Mouse (Mus musculus): ENCODE measurements around the gene Serpina3n.
A peak's percentile ranks its signal among the peaks of the same experiment; 100 is the strongest.
"Not testable (repeated sequence)": the region's sequence is repeated elsewhere in the genome, so short reads cannot be mapped to it uniquely, and the experiment has no call there.

Gene Serpina3n

DNA sequence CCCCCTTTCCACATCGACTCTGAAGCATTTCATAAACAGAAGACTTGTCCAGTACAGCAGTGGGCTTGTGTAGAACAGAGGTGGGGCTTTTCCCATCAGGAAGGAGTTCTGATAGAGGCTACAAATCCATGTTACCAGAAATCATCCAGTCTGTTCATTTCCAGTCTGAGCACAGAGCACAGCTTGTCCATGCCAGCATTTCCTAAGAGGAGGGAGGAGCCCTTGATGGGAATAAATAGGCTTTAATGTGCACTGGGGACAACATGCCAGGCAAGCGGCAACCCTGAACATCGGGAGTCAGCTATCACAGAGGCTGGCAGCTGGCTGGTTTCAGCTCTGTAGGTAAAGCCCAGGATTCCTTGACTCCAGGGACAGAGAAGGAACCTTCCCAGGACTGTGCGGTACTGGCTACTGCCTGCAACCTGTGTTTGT, at the start of gene Serpina3n:
Gene Serpina3n (plus strand): TSS at position 276 of the 432 bp plus-strand sequence.
- DNase-seq (ENCODE audit: low spot score in 2 of 2): no peak

DNA sequence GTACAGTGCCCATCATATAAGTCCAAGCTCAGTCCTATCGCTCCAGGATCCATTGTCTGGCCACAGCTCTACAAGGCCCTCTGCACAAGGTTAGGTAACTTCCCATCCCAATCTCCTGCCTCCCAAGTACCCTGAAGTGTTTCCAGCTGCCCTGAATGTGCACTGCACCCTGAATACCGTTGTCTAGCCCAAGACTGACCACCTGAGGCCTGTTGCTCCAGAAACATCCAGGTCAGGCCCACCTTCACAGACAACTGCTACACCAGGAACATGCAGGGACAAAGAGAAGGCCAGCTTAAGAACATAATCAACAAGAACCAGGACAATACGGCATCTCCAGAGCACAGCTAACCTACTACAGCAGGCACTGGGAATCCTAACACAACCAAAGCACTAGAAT, 36.5 kb upstream of the Serpina3n start:
- DNase-seq (ENCODE audit: low spot score in 2 of 2): no peak

DNA sequence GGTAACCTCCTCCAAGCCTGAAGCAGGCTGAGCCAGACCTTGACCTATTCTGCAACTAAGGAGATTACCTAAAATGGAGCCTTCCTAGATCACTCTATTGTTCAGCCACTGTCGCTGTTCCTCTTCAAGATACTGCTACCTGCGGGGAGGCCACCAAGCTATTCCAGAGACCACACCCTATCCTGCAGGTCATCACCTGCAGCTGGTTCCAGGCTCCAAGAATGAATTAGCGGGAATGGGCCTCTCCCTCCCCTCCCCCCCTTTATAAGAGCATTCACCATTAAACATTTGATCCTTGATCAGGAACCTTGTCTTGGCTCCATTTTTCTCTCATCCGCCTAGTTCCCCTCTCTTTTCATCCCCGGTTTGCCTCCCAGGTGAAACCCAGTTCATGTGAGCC, 29.4 kb upstream of the Serpina3n start:
- not testable (repeated sequence) for DNase-seq (ENCODE audit: low spot score in 2 of 2)

DNA sequence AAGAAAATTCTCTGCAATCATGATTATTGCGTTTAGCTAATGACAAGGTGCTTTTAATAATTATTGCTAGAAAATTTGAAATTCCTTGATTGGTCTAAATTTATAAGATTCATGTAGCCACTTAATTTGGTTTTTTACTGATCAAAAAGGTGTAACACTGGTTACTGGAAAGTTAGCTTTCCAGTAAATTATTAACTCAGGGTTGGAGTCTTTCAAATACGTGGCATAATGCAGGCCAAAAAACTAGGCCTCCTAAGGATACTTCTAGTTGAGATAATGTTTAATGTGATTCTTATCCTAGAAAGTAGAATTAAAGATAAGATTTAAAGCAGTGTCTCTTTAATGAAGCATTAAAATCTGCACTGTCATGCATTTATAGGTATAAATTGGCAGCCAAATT, 28.2 kb upstream of the Serpina3n start:
- DNase-seq (ENCODE audit: low spot score in 2 of 2): not testable (repeated sequence)

DNA sequence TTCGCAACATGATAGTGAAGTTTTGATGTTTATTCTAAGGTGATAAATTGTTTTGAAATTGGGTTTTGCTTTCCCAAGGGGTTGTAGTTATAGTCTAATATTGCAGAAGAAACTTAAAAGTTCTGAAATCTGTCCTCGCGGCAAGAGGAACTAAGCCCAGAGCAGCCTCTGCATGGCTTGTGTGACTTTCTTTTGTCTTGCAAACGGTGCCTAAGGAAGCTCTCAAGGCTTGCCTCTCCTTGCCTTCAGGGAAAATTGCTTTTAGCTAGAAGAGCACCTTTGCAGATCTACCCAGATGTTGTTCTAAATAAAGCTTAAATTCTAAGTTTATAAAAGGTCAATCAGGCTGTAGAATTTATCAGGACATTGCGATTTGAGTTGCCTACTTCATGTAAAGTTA, 27.7 kb upstream of the Serpina3n start:
- DNase-seq (ENCODE audit: low spot score in 2 of 2): not testable (repeated sequence)

DNA sequence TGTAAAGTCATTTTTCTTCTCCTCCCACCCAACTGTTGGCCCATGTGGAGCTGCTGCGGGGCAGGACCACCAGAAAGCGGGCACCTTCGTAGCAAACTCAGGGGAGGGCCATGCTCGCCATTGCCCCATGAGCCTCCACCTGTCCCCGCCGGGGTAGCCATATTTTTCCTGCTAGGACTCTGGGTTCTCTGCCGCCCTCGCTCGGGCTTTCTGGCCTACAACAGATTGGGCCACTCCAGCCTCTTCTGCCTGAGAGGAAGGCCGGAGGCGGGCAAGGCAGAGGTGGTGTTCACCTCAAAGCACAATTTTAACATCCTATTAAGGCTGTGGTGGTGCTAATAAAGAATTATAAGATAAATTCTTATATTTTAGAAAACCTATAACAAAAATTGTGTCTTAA, 26.7 kb upstream of the Serpina3n start:
- DNase-seq (ENCODE audit: low spot score in 2 of 2): no peak

DNA sequence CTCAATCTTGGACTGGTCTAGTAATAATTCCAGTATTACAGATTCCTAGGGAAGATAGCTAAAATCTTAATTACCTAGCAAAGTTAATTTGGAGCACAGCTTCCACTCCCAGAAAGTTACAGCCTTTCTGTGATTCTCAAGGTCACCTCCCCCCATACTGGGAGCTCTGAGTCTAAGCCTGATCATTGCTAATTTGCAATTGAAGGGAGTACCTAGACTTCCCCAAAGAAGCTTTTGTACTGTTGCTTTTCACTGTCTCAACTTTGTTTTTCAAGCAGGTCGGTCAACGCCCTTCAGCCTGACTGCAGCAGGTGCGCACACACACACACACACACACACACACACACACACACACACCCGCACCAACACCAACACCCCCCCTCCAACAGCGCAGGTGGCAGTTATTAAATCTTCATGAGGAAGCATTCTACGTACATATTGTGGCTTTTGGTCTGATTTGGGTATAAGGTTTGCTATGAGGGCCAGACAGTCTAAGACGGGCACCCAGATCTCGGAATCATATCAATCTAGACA, 25.4 kb upstream of the Serpina3n start:
- DNase-seq (ENCODE audit: low spot score in 2 of 2): not testable (repeated sequence)

DNA sequence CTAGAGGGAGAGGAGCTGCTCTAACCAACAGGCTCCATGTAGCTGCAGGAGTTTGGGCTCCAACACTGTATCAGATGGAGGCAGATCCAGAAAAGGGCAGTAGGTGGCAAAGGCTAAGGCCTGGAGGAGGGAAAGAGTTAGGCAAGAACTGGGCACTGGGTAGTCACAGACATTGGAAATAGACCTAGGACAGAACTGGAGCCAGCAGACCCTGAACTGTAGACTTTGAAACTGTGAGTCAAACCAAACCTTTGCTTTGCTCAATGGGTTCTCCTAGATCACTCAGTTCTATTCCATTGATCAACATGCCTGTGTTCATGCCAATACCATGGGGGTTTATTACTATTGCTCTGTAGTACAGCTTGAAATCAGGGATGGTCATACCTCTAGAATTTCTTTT, 20.5 kb upstream of the Serpina3n start:
- not testable (repeated sequence) for DNase-seq (ENCODE audit: low spot score in 2 of 2)

DNA sequence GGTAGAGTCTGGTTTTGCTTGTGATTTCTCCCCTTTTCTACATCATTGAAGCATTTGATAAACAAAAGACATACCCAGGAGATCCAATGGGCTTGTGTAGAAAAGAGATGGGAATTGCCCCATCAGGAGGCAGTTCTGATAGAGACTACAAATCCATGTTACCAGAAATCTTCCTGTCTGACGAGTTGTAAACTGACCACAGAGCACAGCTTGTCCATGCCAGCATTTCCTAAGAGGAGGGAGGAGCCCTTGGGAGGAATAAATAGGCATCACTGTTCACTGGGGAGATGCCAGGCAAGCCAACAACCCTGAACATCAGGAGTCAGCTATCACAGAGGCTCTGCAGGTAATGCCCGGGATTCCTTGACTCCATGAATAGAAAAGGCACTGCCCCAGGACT, 19.7 kb upstream of the Serpina3n start:
- DNase-seq (ENCODE audit: low spot score in 2 of 2): not testable (repeated sequence)

DNA sequence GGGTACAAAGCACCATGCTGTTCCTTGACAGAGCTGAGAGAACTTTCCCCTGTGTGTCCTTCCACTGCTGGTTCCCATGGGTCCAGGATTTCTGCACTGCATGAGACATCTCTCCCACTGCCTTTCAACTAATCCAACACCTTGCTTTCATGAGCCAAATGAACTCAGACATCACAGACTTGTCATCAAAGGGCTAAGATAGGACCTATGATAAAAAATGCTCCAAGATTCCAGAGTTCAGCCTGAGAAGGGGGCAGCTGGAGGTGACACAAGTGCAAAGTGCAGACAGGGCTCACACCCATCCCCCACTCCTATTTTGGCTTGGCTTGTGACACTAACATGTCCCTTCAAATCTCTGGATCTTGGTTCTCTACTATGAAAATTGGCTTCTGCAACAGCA, 18.1 kb upstream of the Serpina3n start:
- no peak for DNase-seq (ENCODE audit: low spot score in 2 of 2)

DNA sequence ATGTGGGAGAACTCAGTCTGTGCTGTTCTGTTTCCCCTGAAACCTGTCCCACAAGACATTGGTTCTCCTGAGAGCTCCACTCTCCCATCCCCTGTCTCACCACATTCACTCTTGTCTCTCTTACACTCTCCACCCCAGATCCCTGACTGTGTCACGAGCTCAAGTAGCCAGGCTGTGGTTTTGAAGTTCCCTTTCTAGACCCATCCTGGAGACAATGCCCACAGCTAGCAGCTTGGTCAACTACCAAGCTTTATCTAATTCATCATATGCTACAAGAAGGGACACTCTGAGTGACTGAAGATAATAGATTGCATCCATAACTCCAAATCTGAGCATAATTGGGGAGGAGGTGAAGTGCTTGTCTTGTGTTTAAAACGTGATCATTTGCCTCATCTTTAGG, 15.5 kb upstream of the Serpina3n start:
- DNase-seq (ENCODE audit: low spot score in 2 of 2): not testable (repeated sequence)

DNA sequence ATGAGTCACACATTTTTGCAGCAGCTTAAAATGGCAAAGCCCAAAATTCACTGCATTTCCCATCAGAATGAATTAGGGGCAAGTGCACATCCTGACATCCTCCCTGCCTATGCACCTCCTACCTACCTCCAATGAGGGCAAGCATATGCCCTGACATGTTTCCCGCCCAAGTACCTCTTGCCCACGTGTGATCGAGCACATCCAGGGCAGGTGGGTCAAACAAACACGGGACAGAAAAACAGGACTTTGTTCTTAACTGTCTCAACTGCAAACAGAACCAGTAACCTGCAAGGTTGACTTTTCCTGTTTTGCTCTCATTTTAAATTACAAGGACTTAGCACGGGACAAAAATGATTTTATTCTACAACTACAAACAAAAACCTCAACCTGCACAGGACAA, 2.6 kb upstream of the Serpina3n start:
- peak in 1 of 2 experiments; percentile 1 for DNase-seq (ENCODE audit: low spot score in 2 of 2)

DNA sequence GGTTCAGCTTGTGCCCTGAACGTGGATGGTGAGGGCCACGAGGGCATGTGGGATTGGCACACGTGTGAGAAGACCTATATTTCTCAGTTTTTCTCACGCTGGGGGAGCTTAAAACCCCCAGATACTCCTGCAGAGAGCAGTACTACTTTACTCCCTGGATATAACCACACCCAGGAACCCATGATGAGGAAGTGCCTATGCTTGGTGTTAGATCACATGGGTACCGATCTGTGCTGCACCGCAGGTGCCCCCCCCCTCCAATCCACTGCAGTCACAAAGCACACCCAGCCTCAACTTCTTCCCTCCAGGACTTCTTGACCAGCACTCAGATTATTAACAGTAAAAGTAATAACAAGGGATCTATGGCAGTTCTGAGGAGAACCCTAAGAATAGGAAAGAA, 6.0 kb downstream of the Serpina3n start:
- no peak for DNase-seq (ENCODE audit: low spot score in 2 of 2)

DNA sequence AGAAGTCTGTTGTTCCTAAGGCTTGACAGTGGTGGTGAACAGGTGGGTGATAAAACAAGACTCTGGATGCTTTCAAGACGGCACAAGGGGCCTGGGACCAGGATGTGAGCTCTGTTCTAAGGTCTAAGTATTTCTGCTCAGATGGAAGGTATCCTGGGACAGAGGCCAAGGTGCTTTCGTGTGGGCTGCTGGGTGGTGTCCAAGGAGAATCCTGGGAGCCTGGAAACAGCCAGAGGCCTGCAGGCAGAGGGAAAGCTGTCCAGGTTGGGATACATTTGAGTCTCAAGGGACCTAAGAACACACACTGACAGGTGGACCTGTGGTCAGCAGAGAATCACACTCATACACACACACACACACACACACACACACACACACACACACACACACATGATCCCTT, 8.0 kb downstream of the Serpina3n start:
- no peak for DNase-seq (ENCODE audit: low spot score in 2 of 2)

DNA sequence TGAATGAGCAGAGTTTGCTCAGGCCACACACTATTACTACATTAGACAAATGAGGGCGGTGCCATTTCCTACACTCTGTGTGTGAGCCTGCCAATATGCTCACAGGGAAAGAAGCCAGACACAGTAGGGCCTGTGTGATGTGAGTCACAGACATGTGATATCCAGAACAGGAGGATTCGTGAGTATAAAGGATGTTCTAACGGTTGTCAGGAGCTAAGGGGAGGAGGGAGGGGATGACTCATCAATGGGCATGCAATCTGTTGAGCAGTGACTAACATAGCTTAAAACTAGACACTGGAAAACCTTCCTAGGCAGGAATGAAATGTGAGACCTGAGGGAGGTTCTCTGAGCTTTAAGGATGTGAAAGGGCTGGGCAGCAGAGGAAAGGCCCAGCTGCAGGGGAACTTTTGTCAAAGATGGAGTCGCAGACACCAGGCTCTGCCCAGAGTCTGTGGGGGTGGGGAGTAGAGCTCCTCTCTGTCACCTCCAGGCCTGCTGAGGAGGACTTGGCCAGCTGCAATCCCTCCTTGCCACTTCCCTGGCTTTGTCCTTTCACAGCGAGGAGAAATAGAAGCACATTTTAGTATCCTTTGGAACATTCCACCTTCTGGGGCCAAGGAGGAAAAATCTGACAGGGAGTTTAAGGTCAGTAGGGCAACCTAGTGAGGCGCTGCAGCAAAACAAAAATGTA, 9.2 kb downstream of the Serpina3n start:
- peak; percentile 59 to 76 for DNase-seq (ENCODE audit: low spot score in 2 of 2)

DNA sequence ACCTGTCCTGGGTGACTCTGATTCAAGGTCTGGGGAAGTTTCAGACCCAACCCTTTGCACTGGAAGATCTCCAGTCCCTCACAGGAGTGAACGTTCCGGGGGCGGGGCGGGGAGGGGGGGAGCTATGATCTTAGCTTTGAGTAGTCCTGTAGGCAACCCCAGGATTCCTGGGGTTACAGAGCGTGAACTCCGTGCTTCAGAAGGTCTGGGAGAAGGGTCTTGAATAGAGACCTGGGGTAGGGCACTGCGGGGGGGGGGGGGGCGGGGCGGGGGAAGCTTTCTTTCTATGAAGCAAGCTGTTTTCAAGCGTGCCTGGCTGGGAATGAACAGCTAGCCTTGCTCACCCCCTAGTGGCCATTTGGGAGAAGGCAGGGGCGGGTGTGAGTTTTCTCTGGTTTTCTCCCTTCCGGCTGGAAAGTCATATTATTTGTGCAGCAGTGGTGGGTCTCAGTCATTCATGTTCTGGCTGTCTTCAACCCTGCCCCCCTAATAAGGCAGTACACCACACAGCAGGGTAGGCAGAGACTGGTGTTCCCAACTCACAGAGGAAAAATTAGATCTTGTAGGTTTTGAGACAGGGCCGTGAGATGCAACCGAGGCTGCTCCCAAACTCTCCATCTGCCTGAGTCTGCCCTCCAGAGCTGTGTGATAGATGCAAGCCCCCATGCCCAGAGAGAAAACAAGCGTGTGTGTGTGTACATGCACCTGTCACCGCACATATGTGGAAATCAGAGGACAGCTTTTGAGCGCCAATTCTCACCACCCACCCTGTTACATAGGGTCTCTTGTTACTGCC, 12.0 kb downstream of the Serpina3n start:
- peak; percentile 86 to 91 for DNase-seq (ENCODE audit: low spot score in 2 of 2)

DNA sequence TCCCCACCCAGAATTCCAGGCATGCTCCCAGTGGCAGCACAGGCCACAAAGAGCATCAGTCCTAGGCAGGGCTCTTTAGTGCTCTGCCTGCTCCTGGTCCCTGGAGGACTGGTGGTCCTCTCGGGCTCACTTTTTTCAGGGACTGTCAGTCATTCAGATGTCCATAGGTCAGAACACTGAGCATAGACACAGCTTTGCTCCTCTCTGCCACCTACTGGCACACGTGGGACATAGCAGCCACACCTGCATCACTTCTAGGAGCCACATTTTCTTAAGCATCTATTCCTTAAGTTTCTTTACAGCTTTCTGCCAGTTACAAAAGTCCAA, 12.6 kb downstream of the Serpina3n start:
- DNase-seq (ENCODE audit: low spot score in 2 of 2): no peak

DNA sequence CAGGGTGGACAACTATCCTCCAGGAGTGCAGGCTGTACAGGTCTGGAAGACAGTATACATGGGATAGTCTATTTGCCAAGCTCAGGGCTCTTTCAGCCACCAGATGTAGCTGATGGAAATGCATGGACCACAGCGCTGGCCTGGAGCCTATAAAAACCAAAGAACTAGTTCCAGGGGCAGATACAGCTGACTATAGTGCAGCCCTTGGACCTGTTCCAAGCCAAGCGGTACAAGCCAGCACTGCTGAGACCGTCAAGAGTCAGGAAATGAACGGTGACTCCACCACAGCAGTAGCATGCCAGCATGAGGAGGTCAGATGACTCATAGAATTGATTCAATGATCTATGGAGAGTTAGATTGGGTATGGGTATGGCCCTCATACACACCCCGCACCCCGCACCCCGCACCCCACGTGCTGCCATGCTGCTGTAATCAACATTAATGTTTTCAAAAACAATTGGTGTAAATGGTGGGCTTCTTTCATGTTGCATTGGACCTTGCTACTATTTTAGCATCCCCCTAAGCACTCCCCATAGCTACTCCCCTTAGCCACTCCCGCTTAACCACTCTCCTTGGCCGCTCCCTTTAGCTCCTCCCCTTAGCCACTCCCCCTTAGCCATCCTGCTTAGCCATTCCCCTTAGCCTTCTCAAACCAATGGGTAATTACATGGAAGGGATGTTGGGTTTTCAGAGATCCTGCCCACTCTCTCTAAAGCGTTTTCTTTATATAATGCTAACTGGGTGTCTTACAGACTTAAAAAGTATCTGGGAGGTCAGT, 16.3 kb downstream of the Serpina3n start:
- DNase-seq (ENCODE audit: low spot score in 2 of 2): no peak

DNA sequence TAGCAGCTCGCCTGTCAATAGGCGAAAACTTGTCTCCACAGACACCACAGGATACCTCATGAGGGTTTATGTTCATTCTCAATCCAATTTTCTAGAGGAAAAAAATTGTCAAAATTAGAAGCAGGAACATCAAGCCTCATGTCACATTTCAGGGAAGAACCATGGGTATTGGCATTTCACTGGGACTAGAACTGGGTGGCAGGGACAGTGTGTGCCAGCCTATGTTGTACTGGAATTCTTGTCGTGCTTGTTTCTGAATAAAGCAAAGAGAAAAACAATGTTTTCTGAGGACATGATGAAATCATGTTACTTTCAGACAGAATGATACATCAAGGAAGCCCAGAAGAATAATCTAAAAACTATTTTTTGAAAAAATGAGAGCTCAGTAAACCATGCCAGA, 19.1 kb downstream of the Serpina3n start:
- DNase-seq (ENCODE audit: low spot score in 2 of 2): no peak

DNA sequence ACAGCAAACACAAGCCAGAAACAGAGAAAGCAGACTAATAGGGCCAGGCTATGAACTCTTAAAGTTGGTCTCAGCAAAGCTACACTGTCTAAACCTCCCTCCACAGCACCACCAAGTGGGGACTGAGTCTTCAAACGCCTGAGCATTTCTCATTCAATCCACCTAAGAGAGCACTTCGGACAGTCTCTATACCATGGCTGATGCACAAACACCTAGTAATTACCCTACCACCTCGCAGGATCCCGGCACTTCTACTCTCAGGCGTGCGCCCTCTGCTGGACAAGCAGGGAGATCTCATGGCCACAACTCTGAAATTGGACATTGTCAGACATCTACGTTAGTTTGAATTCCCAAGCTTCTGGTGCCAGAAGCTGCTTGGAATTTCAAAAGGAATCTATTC, 20.4 kb downstream of the Serpina3n start:
- peak in 1 of 2 experiments; percentile 54 for DNase-seq (ENCODE audit: low spot score in 2 of 2)

DNA sequence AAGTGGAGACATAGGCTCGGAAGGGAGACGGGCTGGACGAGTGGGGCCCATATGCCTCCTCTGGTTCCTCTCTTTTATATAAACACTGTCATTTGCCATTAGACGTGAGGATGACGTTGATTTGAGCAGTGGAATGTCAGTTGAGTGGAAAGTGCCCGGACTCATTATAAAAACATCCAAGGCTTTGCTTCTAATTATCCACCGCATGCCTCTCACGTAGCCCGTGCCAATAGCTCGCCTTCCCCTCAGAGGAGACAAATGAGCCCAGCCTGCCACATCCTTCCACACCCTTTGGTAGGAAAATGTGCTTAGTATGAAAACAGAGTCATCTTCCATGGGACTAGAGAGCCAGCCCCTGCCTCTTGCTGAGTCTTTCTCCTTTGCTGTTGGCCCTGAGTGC, 24.8 kb downstream of the Serpina3n start:
- no peak for DNase-seq (ENCODE audit: low spot score in 2 of 2)

DNA sequence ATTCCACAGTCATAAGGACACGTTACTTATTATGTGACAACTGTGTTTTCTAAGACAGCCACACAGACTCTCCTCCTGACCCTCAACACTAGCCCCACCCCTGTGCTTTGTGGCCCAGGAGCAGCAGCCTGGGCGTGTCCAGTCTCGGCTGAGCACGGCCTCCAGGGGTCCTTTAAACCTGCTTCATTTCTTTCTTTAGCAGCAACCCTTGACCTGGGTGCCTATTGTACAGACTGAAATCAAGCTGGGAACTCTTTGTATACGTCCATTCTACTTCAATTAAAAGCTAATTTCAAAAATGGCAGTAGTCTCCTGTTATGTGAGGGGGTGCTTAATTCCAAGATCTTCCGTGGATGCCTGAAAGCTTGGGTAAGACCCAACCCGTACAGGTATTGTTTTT, 26.7 kb downstream of the Serpina3n start:
- no peak for DNase-seq (ENCODE audit: low spot score in 2 of 2)

All from right cerebral cortex, postnatal 10 days (tissue).